Comparison of ENCODE assay signal across 15 mouse cellular contexts in the genomic region with DNA sequence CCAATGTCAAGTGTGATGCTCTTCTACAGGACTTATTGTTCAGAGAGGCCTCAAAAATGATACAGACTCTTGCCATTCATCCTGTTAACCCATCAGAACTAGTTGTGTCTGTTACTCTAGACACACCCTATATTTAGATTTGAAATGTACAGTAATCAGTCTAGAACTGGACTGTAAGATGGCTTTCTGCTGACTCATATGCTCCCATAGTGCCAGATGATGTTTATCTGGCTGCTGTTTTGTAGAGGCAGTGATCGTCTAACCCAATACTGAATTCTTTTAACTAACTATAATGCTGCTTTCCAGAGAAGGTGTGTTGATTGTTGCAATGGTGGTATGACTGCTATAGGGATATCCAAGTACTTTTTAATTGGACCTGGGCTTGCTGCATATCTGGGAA.
"Had no signal": no experiment of that assay in that cellular context is flagged by ENCODE, and none has a peak within 500 bp of the region (broad histone marks: within the 10 kb centered on the region; RNA-seq: fewer than 3 reads in every experiment).

No protein-coding gene starts in this region.

- DNase-seq: cerebellum, adult 9-10 months; cerebellum, adult 9-11 months; cerebellum, postnatal 10 days; cerebellum, postnatal 14 days; cerebellum, postnatal 25 days; cerebellum, postnatal 36 days; embryo, embryonic 11 days; forebrain, postnatal 0 days; gastrocnemius, adult 2 months; gastrocnemius, postnatal 10 days; gastrocnemius, postnatal 25 days; gastrocnemius, postnatal 36 days; heart, adult 11 months; heart, adult 18-20 months; heart, adult 2 months had no signal
